9 mouse cellular contexts compared by ENCODE assay signal in genomic region chr7:19589917-19590316, GRCm38 (mm10). TPM values are rescaled to one million over a fixed set of nuclear protein-coding genes. Genes with fewer than 3 reads are reported as not detected.
A peak's percentile ranks its signal among the peaks of the same experiment; 100 is the strongest.
DNase-seq lines count a peak whose midpoint lies in the region; ATAC-seq and TF ChIP-seq lines count a peak whose summit lies in the region.
"Had no signal": no experiment of that assay in that cellular context is flagged by ENCODE, and none has a peak within 500 bp of the region (broad histone marks: within the 10 kb centered on the region; RNA-seq: fewer than 3 reads in every experiment).

No protein-coding gene starts in this region.

- no peaks in the 10 kb centered on the region for H3K79me2 ChIP-seq in MEL (ENCODE audit: control insufficient read depth, insufficient read depth, low read length, poor library complexity)

- TF ChIP-seq EP300 in MEL (IDR thresholded peaks at IDR 0.05; ENCODE audit: low read depth in 1 of 2, low read length in 2 of 2), result no peak

- 75% methylated on average over 3 of the region's 3 CpGs for WGBS in forebrain, embryonic 10.5 days

- H3K4me1 ChIP-seq in MEL (ENCODE audit: control insufficient read depth in 1 of 2, insufficient read depth in 2 of 2, low read length in 2 of 2), result peaks cover 0 to 8% of the 10 kb centered on the region in 2 experiments; a peak in 2 of 4 replicates
- no peaks in the 10 kb centered on the region for H3K4me1 ChIP-seq in forebrain, embryonic 10.5 days

- TF ChIP-seq CTCF in MEL (IDR thresholded peaks at IDR 0.05 in 2 of 3, conservative IDR thresholded peaks at IDR 0.05 in 1 of 3; ENCODE audit: control insufficient read depth in 1 of 3, insufficient read depth in 1 of 3, low read depth in 2 of 3, low read length in 3 of 3, poor library complexity in 1 of 3, severe bottlenecking in 1 of 3), result peak; percentile 80 to 95 (median 91)

- H3K9ac ChIP-seq in MEL (ENCODE audit: control insufficient read depth, low read depth, low read length, poor library complexity, severe bottlenecking), result no peak overlapping the region
- H3K9ac ChIP-seq: limb, embryonic 15.5 days had no signal

- TF ChIP-seq RAD21 in MEL (IDR thresholded peaks at IDR 0.05; ENCODE audit: low read depth, low read length), result peak; percentile 63

- no peak for TF ChIP-seq POLR2A in MEL (IDR thresholded peaks at IDR 0.05; ENCODE audit: control insufficient read depth in 1 of 2, insufficient read depth in 1 of 2, low read depth in 1 of 2, low read length in 2 of 2, poor library complexity in 1 of 2)

- H3K9me3 ChIP-seq in MEL (replicated peaks; ENCODE audit: insufficient read depth, low read length), result no peaks in the 10 kb centered on the region
- H3K9me3 ChIP-seq in forebrain, embryonic 10.5 days, result no peaks in the 10 kb centered on the region
- H3K9me3 ChIP-seq: limb, embryonic 15.5 days had no signal

- peaks cover 3 to 4% of the 10 kb centered on the region in 2 experiments; a peak in 3 of 4 replicates for H3K36me3 ChIP-seq in MEL (ENCODE audit: control insufficient read depth in 1 of 2, insufficient read depth in 2 of 2, low read length in 2 of 2)
- peaks cover 100% of the 10 kb centered on the region for H3K36me3 ChIP-seq in forebrain, embryonic 10.5 days (replicated peaks)

- H3K27me3 ChIP-seq in MEL (ENCODE audit: control insufficient read depth in 1 of 2, insufficient read depth in 2 of 2, low read length in 2 of 2), result no peaks in the 10 kb centered on the region
- no peaks in the 10 kb centered on the region for H3K27me3 ChIP-seq in forebrain, embryonic 10.5 days (ENCODE audit: poor library complexity, severe bottlenecking)
- H3K27me3 ChIP-seq: limb, embryonic 15.5 days had no signal

- peak; percentile 87 for DNase-seq in MEL (ENCODE audit: low read depth, low spot score)
- peak; percentile 72 for DNase-seq in c-Kit-negative CD71-positive TER-119-positive erythroid progenitor cells, embryonic 14.5 days (ENCODE audit: low read depth, low spot score)
- DNase-seq in forebrain, embryonic 10.5 days (ENCODE audit: extremely low spot score, low spot score), result peak; percentile 60
- peak; percentile 76 to 87 for DNase-seq in layer of hippocampus, adult 18-20 months (ENCODE audit: low spot score in 2 of 2)
- DNase-seq in lung, adult 18-20 months, result peak; percentile 60 to 73
- peak; percentile 45 to 84 for DNase-seq in thymus, postnatal 10 days (ENCODE audit: low spot score in 2 of 2)

- H3K4me3 ChIP-seq in MEL (ENCODE audit: control insufficient read depth in 1 of 2, insufficient read depth in 1 of 2, low read depth in 2 of 2, low read length in 2 of 2), result no peak overlapping the region
- H3K4me3 ChIP-seq in forebrain, embryonic 10.5 days, result no peak overlapping the region; the same call in 1 of the 2 replicates
- H3K4me3 ChIP-seq: limb, embryonic 15.5 days had no signal

- H3K27ac ChIP-seq in MEL (ENCODE audit: control insufficient read depth, low read depth, low read length), result no peak overlapping the region
- no peak overlapping the region for H3K27ac ChIP-seq in forebrain, embryonic 10.5 days
- H3K27ac ChIP-seq: limb, embryonic 15.5 days had no signal

- peak; percentile 85 to 87 for ATAC-seq in hematopoietic stem cell, adult 5-6 weeks (replicated peaks in 1 of 2; ENCODE audit: insufficient read depth in 1 of 2, low FRiP score in 2 of 2, low TSS enrichment in 1 of 2, low read depth in 1 of 2, poor library complexity in 2 of 2, severe bottlenecking in 2 of 2)
- ATAC-seq in neutrophil, adult 5-6 weeks (ENCODE audit: extremely low read depth, insufficient number of reproducible peaks, low FRiP score, poor library complexity, severe bottlenecking), result peak; percentile 68

TF ChIP-seq in MEL, 35 proteins besides CTCF, POLR2A, EP300 and RAD21:
- TF ChIP-seq ZMIZ1 (IDR thresholded peaks at IDR 0.05; ENCODE audit: low read depth, low read length) (0 out of 2 replicates have a peak, but pooled peaks have one; percentile 19), MAZ (IDR thresholded peaks at IDR 0.05; ENCODE audit: low read depth, low read length) (no peak), BHLHE40 (IDR thresholded peaks at IDR 0.05; ENCODE audit: borderline replicate concordance, low read depth, low read length) (no peak), NELFE (IDR thresholded peaks at IDR 0.05; ENCODE audit: low read depth, low read length) (no peak), MYC (IDR thresholded peaks at IDR 0.05; ENCODE audit: low read depth, low read length) (no peak), JUND (IDR thresholded peaks at IDR 0.05; ENCODE audit: low read depth, low read length) (no peak), SMC3 (IDR thresholded peaks at IDR 0.05; ENCODE audit: low read depth, low read length) (peak; percentile 58), MYB (IDR thresholded peaks at IDR 0.05; ENCODE audit: low read depth, low read length) (no peak), TAL1 (IDR thresholded peaks at IDR 0.05; ENCODE audit: low read length) (no peak), TCF12 (IDR thresholded peaks at IDR 0.05; ENCODE audit: low read depth, low read length) (no peak), USF1 (IDR thresholded peaks at IDR 0.05; ENCODE audit: low read depth, low read length) (no peak), E2F4 (IDR thresholded peaks at IDR 0.05; ENCODE audit: borderline replicate concordance, low read depth, low read length) (no peak), ELF1 (IDR thresholded peaks at IDR 0.05; ENCODE audit: low read depth, low read length) (no peak), ZC3H11A (IDR thresholded peaks at IDR 0.05; ENCODE audit: low read depth, low read length) (peak; percentile 26)

RNA-seq across cellular contexts. Expression of gene Gemin7, which starts 12.5 kb away (rescaled TPM):
- total RNA-seq in MEL (2012; rRNA removed), result 49.6 and 58.0 TPM in 2 replicates
- 10 to 100 TPM in 1 of 2 experiments, not detected in 1; 78.7 TPM for polyA plus RNA-seq in MEL (2012; ENCODE audit: insufficient read depth in 1 of 2, insufficient read length in 2 of 2, low read depth in 1 of 2, low replicate concordance in 2 of 2, missing spikeins in 1 of 2)
- polyA plus RNA-seq in forebrain, embryonic 10.5 days (2016; fragmentation: Nextera tagmentation; extraction: Ambion mirVana), result 180 and 186 TPM in 2 replicates
- 35.4 and 44.9 TPM in 2 replicates for total RNA-seq in hematopoietic stem cell, adult 5-6 weeks (2017)
- 10 to 100 TPM; 44.4 to 45.6 TPM for total RNA-seq in layer of hippocampus, adult 18-20 months (2021)
- 44.1 and 49.8 TPM in 2 replicates for total RNA-seq in neutrophil, adult 5-6 weeks (2017)

RNA-seq across cellular contexts. Expression of gene Zfp296, which starts 12.8 kb away (rescaled TPM):
- 2.9 and 3.3 TPM in 2 replicates for total RNA-seq in MEL (2012; rRNA removed)
- polyA plus RNA-seq in MEL (2012; ENCODE audit: insufficient read depth in 1 of 2, insufficient read length in 2 of 2, low read depth in 1 of 2, low replicate concordance in 2 of 2, missing spikeins in 1 of 2), result 1 to 10 TPM in 1 of 2 experiments, not detected in 1; 7.8 TPM
- 0.30 and 0.47 TPM in 2 replicates for polyA plus RNA-seq in forebrain, embryonic 10.5 days (2016; fragmentation: Nextera tagmentation; extraction: Ambion mirVana)
- total RNA-seq in hematopoietic stem cell, adult 5-6 weeks (2017), result 5.3 and 5.9 TPM in 2 replicates
- total RNA-seq in layer of hippocampus, adult 18-20 months (2021), result under 1 TPM; 0.74 to 0.89 TPM
- total RNA-seq in neutrophil, adult 5-6 weeks (2017), result 8.7 and 11.6 TPM in 2 replicates

RNA-seq across cellular contexts. Expression of gene Clasrp, which starts 14.4 kb away (rescaled TPM):
- 29.9 and 31.1 TPM in 2 replicates for total RNA-seq in MEL (2012; rRNA removed)
- 10 to 100 TPM in 1 of 2 experiments, not detected in 1; 62.2 TPM for polyA plus RNA-seq in MEL (2012; ENCODE audit: insufficient read depth in 1 of 2, insufficient read length in 2 of 2, low read depth in 1 of 2, low replicate concordance in 2 of 2, missing spikeins in 1 of 2)
- 53.6 and 54.0 TPM in 2 replicates for polyA plus RNA-seq in forebrain, embryonic 10.5 days (2016; fragmentation: Nextera tagmentation; extraction: Ambion mirVana)
- total RNA-seq in hematopoietic stem cell, adult 5-6 weeks (2017), result 40.1 and 51.3 TPM in 2 replicates
- 10 to 100 TPM; 79.5 to 81.8 TPM for total RNA-seq in layer of hippocampus, adult 18-20 months (2021)
- total RNA-seq in neutrophil, adult 5-6 weeks (2017), result 97.9 and 108 TPM in 2 replicates

RNA-seq across cellular contexts. Expression of gene Ppp1r37, which starts 27.0 kb away (rescaled TPM):
- total RNA-seq in MEL (2012; rRNA removed), result 10.0 and 13.6 TPM in 2 replicates
- 10 to 100 TPM in 1 of 2 experiments, not detected in 1; 29.0 TPM for polyA plus RNA-seq in MEL (2012; ENCODE audit: insufficient read depth in 1 of 2, insufficient read length in 2 of 2, low read depth in 1 of 2, low replicate concordance in 2 of 2, missing spikeins in 1 of 2)
- polyA plus RNA-seq in forebrain, embryonic 10.5 days (2016; fragmentation: Nextera tagmentation; extraction: Ambion mirVana), result 20.2 and 22.2 TPM in 2 replicates
- total RNA-seq in hematopoietic stem cell, adult 5-6 weeks (2017), result 12.2 and 16.3 TPM in 2 replicates
- total RNA-seq in layer of hippocampus, adult 18-20 months (2021), result 100 to 1,000 TPM; 122 to 129 TPM
- total RNA-seq in neutrophil, adult 5-6 weeks (2017), result 29.9 and 31.1 TPM in 2 replicates

RNA-seq across cellular contexts. Expression of gene Relb, which starts 39.3 kb away (rescaled TPM):
- total RNA-seq in MEL (2012; rRNA removed), result 4.6 and 6.2 TPM in 2 replicates
- polyA plus RNA-seq in MEL (2012; ENCODE audit: insufficient read depth in 1 of 2, insufficient read length in 2 of 2, low read depth in 1 of 2, low replicate concordance in 2 of 2, missing spikeins in 1 of 2), result 1 to 10 TPM in 1 of 2 experiments, not detected in 1; 7.7 TPM
- 3.0 TPM in 2 replicates for polyA plus RNA-seq in forebrain, embryonic 10.5 days (2016; fragmentation: Nextera tagmentation; extraction: Ambion mirVana)
- total RNA-seq in hematopoietic stem cell, adult 5-6 weeks (2017), result 8.7 and 12.4 TPM in 2 replicates
- total RNA-seq in layer of hippocampus, adult 18-20 months (2021), result 1 to 10 TPM; 9.1 to 9.7 TPM
- total RNA-seq in neutrophil, adult 5-6 weeks (2017), result 37.0 and 41.1 TPM in 2 replicates
